Mouse (Mus musculus) heart, embryonic 12.5 days (tissue): ENCODE measurements around the gene Nab1. TPM values are rescaled to one million over a fixed set of nuclear protein-coding genes. Genes with fewer than 3 reads are reported as not detected.

Experiments
- ATAC-seq: fragments of 200-750 bp; cut with Nextera tagmentation; 2 replicates; pipeline ENCODE4 v1.8.0; 2017; ENCODE audit warnings: moderate TSS enrichment, moderate library complexity; ENCODE audit not compliant: insufficient number of reproducible peaks, low FRiP score
- H3K27ac ChIP-seq: fragments of 300-500 bp; sonication (generic); 2 replicates; pipeline ENCODE4 v1.5.1; 2016; ENCODE audit warnings: mild to moderate bottlenecking, moderate library complexity; ENCODE audit not compliant: poor library complexity, severe bottlenecking
- H3K27me3 ChIP-seq: fragments of 300-500 bp; sonication (generic); replicated peaks from 2 replicates; pipeline ENCODE4 v1.6.1; 2016; ENCODE audit warnings: mild to moderate bottlenecking, moderate library complexity
- H3K36me3 ChIP-seq: fragments of 300-500 bp; sonication (generic); 2 replicates; pipeline ENCODE4 v1.6.1; 2016; ENCODE audit warnings: mild to moderate bottlenecking, moderate library complexity
- H3K4me1 ChIP-seq: fragments of 300-500 bp; sonication (generic); replicated peaks from 2 replicates; pipeline ENCODE4 v1.6.1; 2016; ENCODE audit warnings: mild to moderate bottlenecking
- H3K4me2 ChIP-seq: fragments of 300-500 bp; sonication (generic); 2 replicates; pipeline ENCODE4 v1.6.1; 2016; ENCODE audit warnings: mild to moderate bottlenecking, moderate library complexity
- H3K4me3 ChIP-seq: fragments of 300-500 bp; sonication (generic); 2 replicates; pipeline ENCODE4 v1.5.1; 2016; ENCODE audit warnings: mild to moderate bottlenecking
- H3K9ac ChIP-seq: fragments of 300-500 bp; sonication (generic); 2 replicates; pipeline ENCODE4 v1.6.1; 2016; ENCODE audit warnings: mild to moderate bottlenecking, moderate library complexity
- H3K9me3 ChIP-seq: fragments of 300-500 bp; sonication (generic); replicated peaks from 2 replicates; pipeline ENCODE4 v1.6.1; 2016; ENCODE audit warnings: mild to moderate bottlenecking, moderate library complexity
- WGBS: fragments of 180-500 bp; shearing (Covaris S2); methylation state at CpG from one replicate; pipeline ENCODE4 v1.1.7; 2016; 5-methylcytosine and 5-hydroxymethylcytosine counted together
- polyA plus RNA-seq: library from polyadenylated mRNA; unstranded; fragments of >200 nt; fragmentation: Nextera tagmentation; extraction: Ambion mirVana; gene quantifications from 2 replicates; pipeline ENCODE4 v1.2.1, GENCODE M21; 2016

Gene Nab1
- polyA plus RNA-seq, 1 experiment from 2014 or later, result 32.7 TPM

- H3K27ac ChIP-seq, result no peak overlapping the region
- no peak overlapping the region for H3K4me2 ChIP-seq
- no peak overlapping the region for H3K9ac ChIP-seq
- H3K4me3 ChIP-seq, result no peak overlapping the region
- H3K4me1 ChIP-seq, result peaks cover 6% of the 10 kb centered on the region
- no peak for ATAC-seq
- H3K27me3 ChIP-seq, result no peaks in the 10 kb centered on the region
- H3K36me3 ChIP-seq, result no peaks in the 10 kb centered on the region
- WGBS, result 81% methylated on average over 8 of the region's 8 CpGs
- H3K9me3 ChIP-seq, result no peaks in the 10 kb centered on the region
Observed at GRCm38 (mm10) chr1:52431806-52432205, 68.7 kb downstream of the Nab1 start.

- no peak for ATAC-seq
- Histone ChIP-seq H3K9ac (no peak overlapping the region), H3K4me2 (no peak overlapping the region), H3K27ac (no peak overlapping the region), H3K27me3 (no peaks in the 10 kb centered on the region), H3K9me3 (no peaks in the 10 kb centered on the region), H3K4me1 (peaks cover 1% of the 10 kb centered on the region), H3K4me3 (no peak overlapping the region), H3K36me3 (no peaks in the 10 kb centered on the region)
- 76% methylated on average over 2 of the region's 2 CpGs for WGBS
Observed at GRCm38 (mm10) chr1:52430606-52431005, 69.9 kb downstream of the Nab1 start.

- no peaks in the 10 kb centered on the region for H3K9me3 ChIP-seq
- no peaks in the 10 kb centered on the region for H3K27me3 ChIP-seq
- no peak for ATAC-seq
- WGBS, result 40% methylated on average over 1 of the region's 1 CpGs
- no peak overlapping the region for H3K27ac ChIP-seq
- no peak overlapping the region for H3K4me2 ChIP-seq
- H3K4me1 ChIP-seq, result no peaks in the 10 kb centered on the region
- no peak overlapping the region for H3K4me3 ChIP-seq
- H3K36me3 ChIP-seq, result no peaks in the 10 kb centered on the region
- no peak overlapping the region for H3K9ac ChIP-seq
Observed at GRCm38 (mm10) chr1:52430116-52430515, 70.4 kb downstream of the Nab1 start.

GRCm38 (mm10) chr1:52427841-52428464 lies 72.5 kb downstream of the Nab1 start:
- Histone ChIP-seq H3K36me3 (no peaks in the 10 kb centered on the region), H3K4me3 (no peak overlapping the region), H3K9ac (no peak overlapping the region), H3K4me1 (no peaks in the 10 kb centered on the region), H3K27me3 (no peaks in the 10 kb centered on the region), H3K4me2 (no peak overlapping the region), H3K9me3 (no peaks in the 10 kb centered on the region), H3K27ac (no peak overlapping the region)
- 75% methylated on average over 2 of the region's 2 CpGs for WGBS
- no peak for ATAC-seq

GRCm38 (mm10) chr1:52423846-52424245 lies 76.6 kb downstream of the Nab1 start:
- no peaks in the 10 kb centered on the region for H3K36me3 ChIP-seq
- H3K9ac ChIP-seq, result no peak overlapping the region
- no peak overlapping the region for H3K4me2 ChIP-seq
- peaks cover 14% of the 10 kb centered on the region; the same call in 1 of the 2 replicates for H3K4me1 ChIP-seq
- no peak overlapping the region for H3K27ac ChIP-seq
- no peak for ATAC-seq
- H3K4me3 ChIP-seq, result no peak overlapping the region
- H3K9me3 ChIP-seq, result no peaks in the 10 kb centered on the region
- WGBS, result 43% methylated on average over 1 of the region's 1 CpGs
- no peaks in the 10 kb centered on the region for H3K27me3 ChIP-seq

- H3K9ac ChIP-seq, result no peak overlapping the region
- H3K4me2 ChIP-seq, result no peak overlapping the region
- no peaks in the 10 kb centered on the region for H3K27me3 ChIP-seq
- H3K4me1 ChIP-seq, result peaks cover 14% of the 10 kb centered on the region; the same call in 1 of the 2 replicates
- H3K36me3 ChIP-seq, result no peaks in the 10 kb centered on the region
- H3K27ac ChIP-seq, result no peak overlapping the region
- no peak overlapping the region for H3K4me3 ChIP-seq
- no peaks in the 10 kb centered on the region for H3K9me3 ChIP-seq
- WGBS, result 88% methylated on average over 2 of the region's 2 CpGs
- ATAC-seq, result no peak
Observed at GRCm38 (mm10) chr1:52423057-52423456, 77.4 kb downstream of the Nab1 start.

- Histone ChIP-seq H3K9ac (no peak overlapping the region), H3K4me1 (peaks cover 14% of the 10 kb centered on the region; the same call in 1 of the 2 replicates), H3K4me2 (no peak overlapping the region), H3K27me3 (no peaks in the 10 kb centered on the region), H3K27ac (peak overlapping the region; percentile 61), H3K9me3 (no peaks in the 10 kb centered on the region), H3K4me3 (no peak overlapping the region), H3K36me3 (no peaks in the 10 kb centered on the region)
- peak; percentile 73 for ATAC-seq
- 6% methylated on average over 3 of the region's 3 CpGs for WGBS
Observed at GRCm38 (mm10) chr1:52422137-52422536, 78.3 kb downstream of the Nab1 start.

GRCm38 (mm10) chr1:52421623-52422022 lies 78.9 kb downstream of the Nab1 start:
- no peak overlapping the region for H3K9ac ChIP-seq
- no peaks in the 10 kb centered on the region for H3K27me3 ChIP-seq
- no peak overlapping the region for H3K4me3 ChIP-seq
- no peaks in the 10 kb centered on the region for H3K9me3 ChIP-seq
- H3K36me3 ChIP-seq, result no peaks in the 10 kb centered on the region
- H3K4me2 ChIP-seq, result no peak overlapping the region
- peak overlapping the region; percentile 10; the same call in 1 of the 2 replicates for H3K27ac ChIP-seq
- ATAC-seq, result peak; percentile 33; the same call in 1 of the 2 replicates
- H3K4me1 ChIP-seq, result peaks cover 14% of the 10 kb centered on the region; the same call in 1 of the 2 replicates

GRCm38 (mm10) chr1:52419088-52419819 lies 81.2 kb downstream of the Nab1 start:
- H3K9ac ChIP-seq, result no peak overlapping the region
- no peaks in the 10 kb centered on the region for H3K27me3 ChIP-seq
- no peak overlapping the region for H3K4me3 ChIP-seq
- ATAC-seq, result no peak
- no peaks in the 10 kb centered on the region for H3K9me3 ChIP-seq
- peaks cover 14% of the 10 kb centered on the region; the same call in 1 of the 2 replicates for H3K4me1 ChIP-seq
- 81% methylated on average over 7 of the region's 7 CpGs for WGBS
- H3K36me3 ChIP-seq, result no peaks in the 10 kb centered on the region
- H3K27ac ChIP-seq, result no peak overlapping the region
- H3K4me2 ChIP-seq, result no peak overlapping the region
